Mouse (Mus musculus) brain, embryonic 14.5 days (tissue): ENCODE measurements at regions not wholly inside any gene's neighbourhood (a gene's known extent, or its start where the extent isn't known, plus 50 kb on each side); places are given as distances from the start of the nearest gene placed in this dataset.

Experiments used
- CTCF ChIP-seq: fragments of 200-500 bp; IDR thresholded peaks from 2 replicates; pipeline ENCODE4 v1.5.1; 2012; ENCODE audit warnings: inconsistent platforms, mild to moderate bottlenecking, moderate library complexity, borderline replicate concordance; ENCODE audit not compliant: insufficient read depth, insufficient read length; ENCODE audit errors: extremely low read depth
- POLR2A ChIP-seq: fragments of 200-500 bp; IDR thresholded peaks from 2 replicates; pipeline ENCODE4 v1.6.1; 2012; ENCODE audit warnings: mild to moderate bottlenecking, inconsistent platforms, borderline replicate concordance; ENCODE audit not compliant: poor library complexity, insufficient read depth, insufficient read length, severe bottlenecking; ENCODE audit errors: extremely low read depth

- no peak for TF ChIP-seq CTCF
- TF ChIP-seq POLR2A, result no peak
Measured at GRCm38 (mm10) chr17:84085232-84085631, 102.5 kb downstream of the Zfp36l2 start.
